Mouse (Mus musculus) ES-E14 (cell line): ENCODE results near the gene Akt2. TPM values are rescaled to one million over a fixed set of nuclear protein-coding genes. Genes with fewer than 3 reads are reported as not detected.

Source experiments
- DNase-seq: peaks from one replicate; pipeline ENCODE4 v3.0.0-alpha.2; 2013; ENCODE audit warnings: low read depth, low spot score
- H3K27ac ChIP-seq: 2 replicates; pipeline ENCODE4 v1.5.1; 2012; ENCODE audit warnings: low read depth, mild to moderate bottlenecking, low read length, moderate library complexity, mixed read lengths; ENCODE audit not compliant: poor library complexity, insufficient read depth, severe bottlenecking
- H3K36me3 ChIP-seq: 2 replicates; pipeline ENCODE4 v1.6.1; 2012; ENCODE audit warnings: mild to moderate bottlenecking, low read length, moderate library complexity, mixed read lengths; ENCODE audit not compliant: control insufficient read depth, poor library complexity, insufficient read depth, severe bottlenecking
- H3K4me1 ChIP-seq, 2 experiments: fragments of 150-350 bp in 1 of 2; sonication (generic) in 1 of 2; 2 replicates each; pipeline ENCODE4 v1.6.1; 2012; ENCODE audit warnings: low read length in 2 of 2, mild to moderate bottlenecking in 1 of 2, mixed read lengths in 1 of 2; ENCODE audit not compliant: control insufficient read depth in 2 of 2, insufficient read depth in 2 of 2, poor library complexity in 1 of 2
- H3K4me3 ChIP-seq, 2 experiments: fragments of 150-350 bp in 1 of 2; sonication (generic) in 1 of 2; 2 replicates each; pipeline ENCODE4 v1.5.1; 2012; ENCODE audit warnings: low read length in 2 of 2, low read depth in 1 of 2, mild to moderate bottlenecking in 1 of 2, mixed read lengths in 1 of 2; ENCODE audit not compliant: insufficient read depth in 1 of 2, poor library complexity in 1 of 2, severe bottlenecking in 1 of 2
- H3K9ac ChIP-seq: 2 replicates; pipeline ENCODE4 v1.6.1; 2012; ENCODE audit warnings: low read depth, mild to moderate bottlenecking, low read length, mixed read lengths; ENCODE audit not compliant: poor library complexity, insufficient read depth, severe bottlenecking
- H3K9me3 ChIP-seq: fragments of 150-350 bp; sonication (generic); 2 replicates; pipeline ENCODE4 v1.6.1; 2012; ENCODE audit warnings: low read depth, mild to moderate bottlenecking, low read length; ENCODE audit not compliant: control insufficient read depth, insufficient read depth
- CHD2 ChIP-seq: IDR thresholded peaks from 2 replicates; pipeline ENCODE4 v1.6.1; 2014; ENCODE audit warnings: mild to moderate bottlenecking, low read depth, low read length, inconsistent platforms
- HCFC1 ChIP-seq: IDR thresholded peaks from 2 replicates; pipeline ENCODE4 v1.6.1; 2012; ENCODE audit warnings: low read length, inconsistent platforms, borderline replicate concordance; ENCODE audit not compliant: insufficient read depth
- MAFK ChIP-seq: IDR thresholded peaks from 2 replicates; pipeline ENCODE4 v1.6.1; 2014; ENCODE audit warnings: mild to moderate bottlenecking, low read depth, low read length, inconsistent platforms; ENCODE audit not compliant: insufficient read depth
- ZC3H11A ChIP-seq: IDR thresholded peaks from 2 replicates; pipeline ENCODE4 v1.6.1; 2012; ENCODE audit warnings: low read depth, mild to moderate bottlenecking, inconsistent platforms, low read length, borderline replicate concordance
- ZNF384 ChIP-seq: IDR thresholded peaks from 2 replicates; pipeline ENCODE4 v1.6.1; 2012; ENCODE audit warnings: low read depth, low read length, inconsistent platforms
- in situ Hi-C, 2 experiments: fragments of 600-800 bp; cut with MboI; formaldehyde crosslinking; loops; one replicate each; pipeline ENCODE4 v1.15.1; 2025; ENCODE audit warnings: low sequenced_read_pairs in 2 of 2, inconsistent platforms in 1 of 2; ENCODE audit not compliant: unreplicated experiment in 2 of 2
- total RNA-seq: library from RNA; depleted of rRNA; stranded (reverse); fragments of 300-350 nt; gene quantifications from 2 replicates; pipeline ENCODE4 v1.2.3, GENCODE M21; 2012

Gene Akt2
- total RNA-seq, 1 experiment, result 44.8 TPM

DNA sequence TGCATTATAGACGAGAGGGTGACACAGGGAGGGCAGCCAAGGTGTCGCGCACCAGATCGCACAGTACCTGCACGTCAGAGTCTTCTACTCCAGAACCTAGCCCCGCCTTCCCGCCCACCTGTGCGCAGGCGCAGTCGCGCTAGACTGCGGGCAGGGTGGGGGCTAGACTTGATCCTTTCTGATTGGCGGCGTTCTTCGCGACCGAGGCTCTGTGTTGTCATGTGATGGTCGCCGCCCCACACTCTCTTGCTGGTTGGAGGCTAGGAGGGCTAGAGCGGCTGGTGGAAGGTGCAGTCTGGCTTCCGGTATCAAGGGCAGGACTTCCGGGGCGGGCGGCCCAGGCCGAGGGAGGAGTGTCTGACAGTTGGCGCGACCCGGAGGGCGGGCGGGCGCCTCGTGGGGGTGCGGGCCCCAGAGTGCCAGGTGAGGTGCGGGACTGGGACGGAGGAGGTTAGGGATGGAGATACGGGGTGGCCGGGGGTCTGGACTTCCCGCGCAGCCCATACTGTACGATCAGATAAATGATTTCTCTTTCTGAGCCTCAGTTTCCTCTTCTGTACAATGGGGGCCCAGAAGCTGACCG lies 38.3 kb upstream of the Akt2 start, which contains the start of the genes Pld3 and 2310022A10Rik:
Gene Pld3, minus strand, starts transcription at position 288 of the 583 bp plus-strand sequence.
Gene 2310022A10Rik, plus strand, starts transcription at position 303 of the 583 bp plus-strand sequence.
- in situ Hi-C loops, result no loop called here
- Histone ChIP-seq H3K9me3 (no peaks in the 10 kb centered on the region), H3K4me1 (peaks cover 4 to 16% of the 10 kb centered on the region in 2 experiments; a peak in 3 of 4 replicates), H3K36me3 (peaks cover 11% of the 10 kb centered on the region; the same call in 1 of the 2 replicates), H3K27ac (peak within 1 kb of the TSS; percentile 13), H3K9ac (peak within 1 kb of the TSS; percentile 86), H3K4me3 (peak within 1 kb of the TSS; percentile 88 to 90)
- peak; percentile 57; the same call in 1 of the 2 replicates for TF ChIP-seq HCFC1
- no peak for TF ChIP-seq MAFK
- no peak for TF ChIP-seq ZC3H11A
- no peak for TF ChIP-seq CHD2
- no peak for TF ChIP-seq ZNF384
- peak; percentile 91 for DNase-seq

GRCm38 (mm10) chr7:27560291-27560887 lies 31.0 kb upstream of the Akt2 start:
- 0 out of 2 replicates have a peak overlapping the region, but pooled peaks have one; percentile 4 for H3K9ac ChIP-seq
- TF ChIP-seq ZNF384 (no peak), HCFC1 (no peak), CHD2 (no peak), MAFK (no peak), ZC3H11A (no peak)
- peaks cover 5 to 12% of the 10 kb centered on the region in 2 experiments; a peak in 3 of 4 replicates for H3K4me1 ChIP-seq
- peaks cover 41% of the 10 kb centered on the region for H3K36me3 ChIP-seq
- no peaks in the 10 kb centered on the region for H3K9me3 ChIP-seq
- DNase-seq, result no peak
- in situ Hi-C loops, result no loop called here
- H3K27ac ChIP-seq, result no peak overlapping the region
- no peak overlapping the region for H3K4me3 ChIP-seq

GRCm38 (mm10) chr7:27560978-27561377 lies 30.4 kb upstream of the Akt2 start:
- H3K4me1 ChIP-seq, result peaks cover 5 to 9% of the 10 kb centered on the region in 2 experiments; a peak in 3 of 4 replicates
- peaks cover 40% of the 10 kb centered on the region for H3K36me3 ChIP-seq
- TF ChIP-seq HCFC1 (no peak), MAFK (no peak), ZNF384 (no peak), CHD2 (no peak), ZC3H11A (no peak)
- H3K4me3 ChIP-seq, result no peak overlapping the region
- H3K9ac ChIP-seq, result no peak overlapping the region
- no peak overlapping the region for H3K27ac ChIP-seq
- in situ Hi-C loops, result no loop called here
- no peaks in the 10 kb centered on the region for H3K9me3 ChIP-seq
- no peak for DNase-seq

DNA sequence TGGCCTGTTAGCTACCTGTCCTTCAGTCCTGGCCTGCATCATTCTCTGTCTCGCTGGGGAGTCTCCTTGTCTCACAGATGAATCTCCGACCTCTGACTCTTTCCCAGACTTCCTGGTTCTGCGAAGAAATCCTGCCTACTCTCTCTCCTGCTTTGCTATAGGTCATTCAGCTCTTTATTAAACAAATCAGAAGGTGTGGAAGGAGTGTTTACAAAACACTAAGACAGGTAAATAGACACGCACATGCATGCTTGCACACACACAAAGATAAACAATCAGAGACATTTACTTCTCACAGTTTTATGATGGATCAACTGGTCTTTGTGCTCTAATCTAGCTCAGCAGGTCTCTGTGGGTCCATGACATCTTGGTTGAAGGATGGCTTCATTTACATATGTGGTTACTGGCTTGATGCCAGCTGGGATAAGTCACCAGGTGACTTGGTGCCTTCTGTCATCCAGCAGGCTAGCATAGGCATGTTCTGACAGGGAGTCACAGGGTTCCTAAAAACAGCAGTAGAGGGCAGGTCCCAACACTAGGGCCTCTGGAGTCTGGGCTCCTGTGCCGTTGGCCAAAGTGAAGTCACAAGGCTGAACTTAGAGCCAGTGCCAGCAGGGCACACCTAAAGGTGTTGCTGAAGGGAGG lies 21.6 kb upstream of the Akt2 start:
- no peak overlapping the region for H3K9ac ChIP-seq

More for the DNA sequence above, 21.6 kb upstream of the Akt2 start:
- H3K27ac ChIP-seq, result peak overlapping the region; percentile 45; the same call in 1 of the 2 replicates
- H3K36me3 ChIP-seq, result peaks cover 36% of the 10 kb centered on the region
- DNase-seq, result no peak
- H3K4me3 ChIP-seq, result no peak overlapping the region
- peaks cover 10 to 20% of the 10 kb centered on the region in 2 experiments for H3K4me1 ChIP-seq
- TF ChIP-seq ZNF384 (no peak), ZC3H11A (no peak), MAFK (no peak)
- H3K9me3 ChIP-seq, result no peaks in the 10 kb centered on the region
- in situ Hi-C loops, result no loop called here
